Mouse (Mus musculus) activated CD4-positive, CD25-positive, alpha-beta regulatory T cell, adult 4 months (primary cell): ENCODE measurements around the gene B3gnt2. TPM values are rescaled to one million over a fixed set of nuclear protein-coding genes. Genes with fewer than 3 reads are reported as not detected.

ENCODE experiments used
- ATAC-seq: one replicate; pipeline ENCODE4 v1.8.0; 2017
- polyA plus RNA-seq, 2 experiments: library from polyadenylated mRNA; unstranded; fragments of 100-300 nt; shearing (Covaris generic); gene quantifications; one replicate each; pipeline ENCODE4 v1.2.1; 2017

The B3gnt2 gene
- polyA plus RNA-seq, 2 experiments from 2014 or later = 4.7 to 9.8 TPM

DNA sequence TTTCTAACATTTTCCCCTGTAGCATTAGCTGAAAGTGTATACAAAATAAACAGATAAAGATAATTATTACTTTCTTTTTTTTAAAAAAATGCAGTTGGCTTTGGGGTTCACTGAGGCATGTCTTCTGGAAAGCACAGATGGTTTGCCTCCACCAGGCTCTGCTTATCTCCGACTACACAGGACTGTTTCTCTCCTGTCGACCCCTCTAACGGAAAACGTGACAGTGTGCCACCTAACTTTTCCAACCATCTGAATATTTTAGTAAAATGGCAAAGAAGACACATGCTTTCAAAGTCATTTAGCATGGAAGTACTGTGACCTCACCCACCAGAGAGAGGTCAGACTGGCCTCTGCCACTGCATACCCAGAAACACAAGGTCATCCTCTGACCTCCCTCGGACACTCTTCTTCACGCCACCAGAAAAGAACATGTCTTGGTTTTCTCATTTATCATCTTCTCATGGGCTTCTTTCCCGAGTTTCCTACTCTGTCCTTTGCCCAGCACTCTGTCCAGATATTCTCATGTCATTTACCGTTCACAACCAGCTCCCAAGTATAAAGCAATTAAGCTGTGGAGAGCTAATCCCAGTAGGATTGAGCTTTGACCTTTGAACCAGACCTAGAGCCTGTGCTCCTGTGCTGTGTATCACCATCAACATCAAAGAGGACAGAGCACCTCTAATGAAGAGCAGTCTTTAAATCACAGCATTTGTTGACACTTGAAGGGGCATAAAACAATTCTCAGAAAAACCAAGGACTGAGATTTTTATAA is 13.6 kb downstream of the B3gnt2 start:
- ATAC-seq = no peak

DNA sequence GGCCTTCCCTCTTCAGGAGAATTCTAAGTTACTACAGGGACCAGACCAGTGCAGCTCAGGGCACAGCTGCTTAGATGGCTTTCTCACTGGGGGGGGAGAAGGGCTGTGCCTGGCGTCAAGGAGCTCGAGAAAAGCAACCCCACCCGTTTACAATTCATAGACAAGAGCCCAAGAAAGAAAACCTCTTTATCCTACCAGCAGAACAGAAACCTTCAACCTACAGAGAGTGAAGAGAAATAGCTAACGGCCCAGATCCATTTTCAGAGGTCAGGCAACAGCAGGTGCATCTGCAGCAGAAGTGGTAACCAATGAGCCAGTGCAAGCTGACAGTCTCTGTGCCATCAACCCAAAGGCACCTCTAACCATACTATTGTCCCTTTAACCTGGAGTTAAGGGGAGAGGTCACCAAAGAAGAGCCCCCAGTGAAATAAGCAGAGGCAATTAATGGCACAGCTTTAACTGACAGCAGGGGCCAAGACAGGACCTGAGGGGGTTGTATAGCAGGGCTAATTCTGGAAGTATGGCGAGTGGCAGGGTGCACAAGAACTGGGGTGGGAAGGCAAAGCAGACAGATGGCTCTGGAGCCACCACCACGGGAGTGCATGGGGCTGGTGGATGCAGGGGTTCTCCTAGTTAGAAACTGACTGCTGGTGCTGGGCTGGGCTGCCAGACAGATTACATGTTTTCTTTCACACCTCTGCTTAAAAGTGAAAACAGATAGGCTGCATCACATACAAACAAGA is 14.5 kb downstream of the B3gnt2 start:
- ATAC-seq = no peak

DNA sequence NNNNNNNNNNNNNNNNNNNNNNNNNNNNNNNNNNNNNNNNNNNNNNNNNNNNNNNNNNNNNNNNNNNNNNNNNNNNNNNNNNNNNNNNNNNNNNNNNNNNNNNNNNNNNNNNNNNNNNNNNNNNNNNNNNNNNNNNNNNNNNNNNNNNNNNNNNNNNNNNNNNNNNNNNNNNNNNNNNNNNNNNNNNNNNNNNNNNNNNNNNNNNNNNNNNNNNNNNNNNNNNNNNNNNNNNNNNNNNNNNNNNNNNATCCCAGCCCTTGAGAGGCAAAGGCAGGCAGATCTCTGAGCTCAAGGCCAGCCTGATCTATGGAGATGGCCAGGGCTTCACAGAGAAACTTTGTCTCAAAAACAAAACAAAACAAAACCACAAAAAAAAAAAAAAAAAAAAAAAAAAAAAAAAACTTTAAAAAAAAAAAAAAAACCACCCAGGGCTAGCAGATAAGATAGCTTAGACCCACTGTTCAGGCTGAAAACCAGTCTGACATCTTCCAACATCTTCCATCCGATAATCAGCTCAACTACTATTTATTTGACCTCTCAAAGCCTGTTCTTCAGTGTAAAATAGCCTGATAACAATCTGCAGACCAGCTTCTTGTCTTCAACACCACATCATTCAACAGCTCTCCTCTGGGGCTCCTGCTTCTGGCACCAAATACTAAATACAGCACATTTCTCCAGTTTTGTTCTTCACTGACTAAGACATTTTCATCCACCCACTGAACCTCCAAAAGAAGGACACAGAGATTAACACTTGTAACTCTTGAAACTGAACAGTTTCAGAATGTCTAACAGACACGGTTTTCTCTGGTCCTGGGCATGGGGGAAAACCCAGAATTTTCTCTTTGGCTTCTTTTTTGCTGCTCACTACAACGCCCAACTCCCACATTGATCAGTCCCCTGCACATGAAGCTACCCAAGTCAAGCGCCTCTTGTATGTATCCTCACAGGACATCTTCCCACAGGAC is 15.7 kb downstream of the B3gnt2 start:
- peak; percentile 24 for ATAC-seq

DNA sequence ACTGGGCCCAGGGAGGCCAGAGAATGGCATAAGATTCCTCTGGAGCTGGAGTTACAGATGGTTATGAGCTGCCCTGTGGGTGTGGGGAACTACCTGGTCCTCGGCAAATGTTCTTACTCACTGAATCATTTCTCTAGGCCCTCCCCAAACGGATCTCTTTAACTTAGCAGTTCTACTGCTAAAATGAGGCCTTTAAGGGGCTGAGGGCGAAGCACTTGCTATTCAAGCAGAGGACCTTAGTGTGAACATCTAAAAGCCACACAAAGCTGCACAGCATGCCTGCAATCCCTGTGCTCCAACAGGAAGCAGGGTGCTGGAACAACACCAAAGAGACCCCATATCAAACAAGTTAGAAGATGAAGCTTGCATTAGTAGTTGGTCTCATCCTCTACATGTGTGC is 21.3 kb downstream of the B3gnt2 start:
- ATAC-seq = no peak

DNA sequence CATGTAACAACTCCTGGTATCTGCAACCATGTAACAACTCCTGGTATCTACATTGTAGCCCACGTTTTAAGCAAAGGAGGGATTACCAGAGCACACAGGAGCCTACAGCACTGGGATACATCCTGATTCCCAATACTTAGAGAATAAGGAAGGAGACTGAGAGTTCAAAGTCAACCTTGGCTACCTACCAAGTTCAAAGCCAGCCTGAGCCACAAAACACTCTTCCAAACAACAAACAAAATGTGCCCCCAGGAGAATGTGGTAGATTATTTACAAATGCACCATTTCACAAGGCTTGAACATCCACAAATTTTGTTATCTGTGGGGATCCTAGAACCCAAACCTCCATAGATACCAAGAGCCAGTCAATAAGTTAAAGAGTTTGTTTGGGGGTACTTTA is 22.4 kb downstream of the B3gnt2 start:
- ATAC-seq = no peak

DNA sequence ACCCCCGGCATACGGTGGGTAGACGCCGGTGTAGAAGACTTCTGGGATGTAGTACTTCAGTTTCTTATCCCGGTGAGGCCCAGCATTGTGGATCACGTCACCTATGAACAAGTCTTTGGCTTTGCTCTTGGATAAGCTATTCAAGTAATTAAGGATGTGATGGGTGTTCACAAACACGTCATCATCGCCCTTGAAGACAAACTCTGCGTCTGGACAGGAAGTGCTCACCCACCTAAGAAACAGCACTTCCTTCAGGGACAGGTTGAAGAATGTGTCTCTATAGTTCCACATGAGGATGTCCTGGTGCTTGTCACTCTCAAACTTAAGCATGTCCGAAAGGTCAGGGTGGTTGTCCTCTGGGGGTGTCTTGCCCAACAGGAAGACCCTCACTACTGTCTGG is 24.5 kb downstream of the B3gnt2 start:
- peak; percentile 74 for ATAC-seq

DNA sequence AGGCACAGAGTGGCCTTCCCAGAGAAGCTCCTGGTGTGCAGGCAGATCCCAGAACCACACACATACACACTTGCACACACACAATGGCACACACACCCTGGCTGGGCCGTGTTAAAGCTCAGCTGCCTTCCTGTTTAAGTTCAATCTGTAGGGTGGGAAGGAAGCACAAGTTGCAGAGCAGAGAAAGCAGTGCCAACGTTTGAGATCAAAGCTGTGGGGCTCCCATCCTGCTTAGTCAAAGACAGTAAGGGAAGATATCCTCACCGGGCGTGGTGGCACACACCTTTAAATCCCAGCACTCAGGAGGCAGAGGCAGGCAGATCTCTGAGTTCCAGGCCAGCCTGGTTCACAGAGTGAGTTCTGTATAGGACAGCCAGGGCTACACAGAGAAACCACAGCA is 28.2 kb downstream of the B3gnt2 start:
- ATAC-seq = peak; percentile 29

DNA sequence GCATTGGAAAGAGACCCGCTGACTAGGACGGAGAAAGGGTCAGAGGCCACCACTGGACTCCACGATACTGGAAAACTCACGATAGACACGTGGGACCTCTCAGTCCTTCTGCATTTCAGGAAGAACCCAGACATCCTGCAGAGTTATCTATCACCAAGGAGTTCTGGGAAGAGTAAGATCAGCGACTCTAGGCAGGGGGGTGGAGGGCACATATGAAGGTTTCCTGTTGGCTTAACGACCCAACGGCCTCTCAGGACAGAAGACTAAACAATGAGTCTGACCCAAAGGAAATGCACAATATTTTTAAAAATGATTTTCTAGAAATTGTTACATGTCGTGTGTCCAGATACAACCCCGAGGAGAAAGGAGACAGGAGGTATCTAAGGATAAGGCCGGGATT is 28.8 kb downstream of the B3gnt2 start:
- ATAC-seq = no peak

DNA sequence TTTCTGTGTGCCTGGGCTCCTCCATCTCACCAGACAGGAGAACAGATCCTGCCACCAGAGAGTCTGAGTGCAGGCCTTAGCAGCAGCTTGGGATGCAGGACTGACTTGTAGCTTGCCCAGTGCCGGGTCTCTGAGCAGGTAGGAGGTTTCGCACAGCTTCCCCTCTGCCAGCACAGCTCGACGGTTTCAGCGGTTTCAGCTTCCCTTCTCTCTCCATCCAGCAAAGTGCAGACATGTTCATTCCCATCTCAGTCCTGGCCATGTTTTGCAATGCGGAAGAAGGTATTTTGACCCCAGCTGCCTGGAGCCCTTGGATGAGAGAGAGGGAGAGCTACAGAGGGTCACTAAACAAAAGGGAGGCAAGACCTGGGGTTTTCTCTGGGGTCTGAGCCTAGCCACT is 30.1 kb downstream of the B3gnt2 start:
- ATAC-seq = no peak

DNA sequence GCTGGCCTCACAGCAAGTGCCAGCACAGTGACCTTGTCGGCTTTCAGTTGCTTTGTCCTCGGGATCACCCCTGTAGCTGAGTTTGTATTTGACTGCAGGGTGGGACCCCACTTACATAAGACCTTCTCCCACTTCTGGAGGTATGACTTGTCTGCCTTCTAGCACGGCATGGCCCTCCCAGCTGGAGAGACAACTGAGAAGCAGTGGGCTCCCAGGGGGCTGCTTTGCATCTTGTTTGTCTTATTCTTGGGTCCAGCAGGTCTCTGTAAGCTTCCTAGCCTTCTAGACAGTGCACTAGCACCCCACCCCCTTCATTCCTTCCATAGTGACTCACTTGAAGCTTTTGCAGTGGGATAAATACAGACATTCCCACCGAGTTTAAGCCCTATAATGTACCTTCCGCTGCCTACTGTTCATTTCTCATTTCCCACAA is 30.6 kb downstream of the B3gnt2 start:
- ATAC-seq = no peak

DNA sequence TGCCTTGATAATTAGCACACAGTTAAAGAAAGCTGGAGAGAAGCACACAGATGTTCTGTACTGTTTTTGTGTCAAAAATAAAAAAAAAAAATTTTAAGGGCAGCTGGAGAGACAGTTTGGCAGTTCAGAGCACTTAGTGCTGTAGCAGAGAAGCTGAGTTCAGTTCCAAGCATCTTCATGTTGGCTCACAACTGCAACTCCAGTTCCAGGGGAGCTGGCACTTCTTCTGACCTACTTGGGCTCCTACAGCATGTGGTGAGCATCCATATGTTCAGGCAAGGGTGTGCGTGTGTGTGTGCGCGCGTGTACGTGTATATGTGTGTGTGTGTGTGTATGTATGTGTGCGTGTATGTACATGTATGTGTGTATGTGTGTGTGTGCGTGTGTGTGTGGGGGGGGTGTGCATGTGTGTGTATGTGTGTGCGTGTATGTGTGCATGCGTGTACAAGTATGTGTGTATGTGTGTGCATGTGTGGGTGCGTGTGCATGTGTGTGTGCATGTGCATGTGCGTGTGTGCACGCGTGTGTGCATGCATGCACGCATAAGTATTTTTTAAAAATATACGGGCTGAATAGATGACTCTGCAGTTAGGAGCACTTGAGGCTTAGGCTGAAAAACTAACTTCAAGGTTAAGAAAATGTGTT is 31.7 kb downstream of the B3gnt2 start:
- ATAC-seq = no peak

DNA sequence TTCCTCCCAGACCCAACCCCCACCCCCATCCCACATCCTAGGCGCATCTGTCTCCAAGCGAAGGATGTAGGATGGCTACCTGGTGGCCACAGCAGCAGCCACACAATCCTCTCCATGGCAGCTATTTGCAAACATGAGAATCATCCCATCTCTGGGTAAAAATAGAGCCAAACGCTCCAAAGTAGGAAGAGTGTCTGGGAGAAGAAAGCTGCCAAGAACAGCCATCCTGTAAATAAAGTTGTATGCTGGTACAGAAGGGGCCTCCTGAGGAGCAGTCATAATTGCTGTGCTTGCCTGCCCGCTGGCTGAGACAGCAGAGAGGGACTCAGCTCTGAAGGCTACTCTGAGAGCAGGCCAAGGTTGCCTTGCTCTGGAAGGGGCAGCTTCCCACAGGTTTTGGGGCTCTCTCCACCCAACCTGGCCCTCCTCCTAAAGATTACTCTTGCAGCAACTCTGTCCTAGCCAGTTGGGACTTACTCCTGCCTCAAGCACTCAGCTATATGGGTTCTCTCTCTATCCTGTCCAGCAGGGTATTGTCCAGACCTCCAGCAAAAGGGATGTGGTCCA is 33.2 kb downstream of the B3gnt2 start:
- no peak for ATAC-seq

DNA sequence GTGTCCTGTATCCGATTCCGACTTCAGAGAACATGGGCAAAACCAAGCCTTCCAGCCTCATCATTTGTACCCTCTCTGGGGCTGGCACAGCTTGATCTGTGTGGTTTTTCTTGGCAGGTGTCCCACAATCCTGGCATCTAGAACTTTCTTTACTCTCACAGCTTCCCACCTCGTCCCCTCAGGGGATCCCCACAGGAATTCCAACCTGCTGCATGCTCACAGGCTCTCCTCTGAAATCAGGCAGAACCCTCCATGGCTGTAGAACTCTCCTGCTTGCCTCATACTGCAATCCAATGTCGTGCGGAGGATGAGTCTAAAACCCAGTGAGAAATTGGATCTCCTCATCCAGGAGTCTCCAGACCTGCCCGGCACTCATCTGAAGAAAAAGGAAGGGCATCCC is 34.1 kb downstream of the B3gnt2 start:
- ATAC-seq = no peak

DNA sequence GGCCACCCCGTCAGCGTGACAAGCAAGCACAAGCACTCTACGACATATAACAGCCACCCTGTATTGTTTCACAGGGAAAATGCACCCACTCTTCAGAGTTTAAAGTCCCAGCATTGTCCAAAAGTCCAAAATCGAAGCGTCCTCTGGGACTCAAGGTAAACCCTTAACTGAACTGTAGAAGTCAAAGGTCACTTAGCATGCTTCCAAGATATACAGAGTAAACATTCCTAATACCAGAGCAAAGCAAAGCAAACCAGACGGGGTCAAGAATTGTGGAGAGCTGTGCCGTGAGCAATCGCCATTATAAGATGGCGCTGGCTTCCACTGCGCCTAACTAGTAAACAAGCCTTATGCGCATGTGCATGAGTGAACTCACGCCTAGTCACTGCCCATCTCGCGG is 34.7 kb downstream of the B3gnt2 start:
- ATAC-seq = no peak

DNA sequence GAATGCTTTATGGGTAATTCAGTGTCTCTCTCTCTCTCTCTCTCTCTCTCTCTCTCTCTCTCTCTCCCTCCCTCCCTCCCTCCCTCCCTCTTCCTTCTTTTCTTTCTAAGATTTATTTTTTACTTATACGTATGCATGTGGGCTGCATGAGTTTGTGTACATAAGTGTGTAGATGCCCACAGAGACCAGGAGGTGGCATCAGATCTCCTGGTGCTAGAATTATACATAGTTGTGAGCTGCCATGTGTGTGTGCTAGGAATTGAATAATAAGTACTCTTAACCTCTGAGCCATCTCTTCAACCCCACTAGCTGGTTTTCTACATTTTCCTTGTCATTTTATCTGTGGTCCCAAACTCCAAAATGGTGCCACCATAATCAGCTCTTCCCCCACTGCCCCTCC is 35.2 kb downstream of the B3gnt2 start:
- ATAC-seq = no peak

DNA sequence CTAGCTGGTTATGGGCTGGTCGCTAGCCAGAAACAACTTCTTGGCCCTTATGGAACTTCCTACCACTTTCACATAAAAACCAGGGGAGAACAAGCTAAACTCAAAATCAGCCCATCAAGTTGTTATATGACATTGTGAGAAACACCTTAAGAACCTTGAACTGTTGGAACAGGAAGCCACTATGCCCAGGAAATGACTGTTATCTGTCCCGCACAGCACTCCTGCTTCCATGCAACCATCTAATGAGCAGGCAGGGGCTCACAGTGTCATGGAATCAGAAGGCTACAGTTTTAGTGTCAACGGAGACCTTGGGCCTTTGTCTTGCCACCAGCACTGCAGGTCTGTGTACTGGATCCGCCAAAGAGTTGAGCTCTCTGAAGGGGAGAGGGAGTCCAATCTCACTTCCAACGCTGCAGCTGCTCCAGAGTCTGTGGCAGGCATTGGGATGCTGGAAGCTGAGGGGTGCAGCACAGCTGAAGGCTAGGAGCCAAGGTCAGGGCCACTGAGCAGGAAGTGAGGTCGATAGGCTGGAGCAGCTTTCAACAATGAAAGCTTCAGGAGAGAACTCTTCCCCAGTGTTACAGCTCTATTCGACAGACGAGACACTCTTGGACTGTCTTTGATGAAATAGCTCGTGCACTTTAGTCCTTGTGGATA is 36.6 kb downstream of the B3gnt2 start:
- ATAC-seq = peak; percentile 41

DNA sequence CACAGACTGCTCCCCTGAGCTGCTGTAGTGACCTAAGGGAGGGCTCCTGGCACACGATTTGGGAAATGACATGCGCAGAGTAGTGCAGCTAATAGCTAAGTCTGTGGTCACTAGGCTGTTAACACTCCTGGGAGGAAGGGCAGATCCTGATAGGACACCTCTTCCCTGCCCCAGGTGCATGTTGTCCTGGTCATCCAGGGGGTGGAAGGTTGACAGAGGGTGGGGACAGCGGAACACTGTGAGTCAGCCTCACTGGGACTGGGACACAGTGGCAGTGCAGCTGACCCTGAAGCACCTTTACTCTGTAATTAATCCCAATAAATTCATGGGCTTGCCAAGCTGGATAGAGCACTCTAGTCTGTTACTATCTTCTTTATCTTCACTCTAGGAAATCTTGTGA is 39.5 kb downstream of the B3gnt2 start:
- ATAC-seq = no peak

DNA sequence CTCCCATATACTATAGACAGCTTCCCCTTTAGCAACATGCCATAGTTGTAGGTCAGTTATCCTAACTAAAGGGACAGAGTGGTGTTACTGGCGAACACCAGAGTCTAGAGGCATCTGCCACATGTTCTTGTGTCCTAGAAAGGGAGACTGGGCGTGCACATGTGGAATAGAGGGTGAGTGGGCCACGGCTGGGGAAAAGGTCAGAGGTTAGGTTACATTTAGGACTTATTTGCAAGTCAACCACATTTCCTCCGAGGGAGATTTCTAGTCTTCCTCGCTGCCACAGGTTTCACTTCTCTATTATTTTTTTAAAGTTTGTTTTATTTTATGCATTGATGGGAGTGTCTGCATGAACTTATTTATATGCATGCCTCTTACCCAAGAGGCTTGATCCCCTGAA is 42.4 kb downstream of the B3gnt2 start:
- no peak for ATAC-seq

DNA sequence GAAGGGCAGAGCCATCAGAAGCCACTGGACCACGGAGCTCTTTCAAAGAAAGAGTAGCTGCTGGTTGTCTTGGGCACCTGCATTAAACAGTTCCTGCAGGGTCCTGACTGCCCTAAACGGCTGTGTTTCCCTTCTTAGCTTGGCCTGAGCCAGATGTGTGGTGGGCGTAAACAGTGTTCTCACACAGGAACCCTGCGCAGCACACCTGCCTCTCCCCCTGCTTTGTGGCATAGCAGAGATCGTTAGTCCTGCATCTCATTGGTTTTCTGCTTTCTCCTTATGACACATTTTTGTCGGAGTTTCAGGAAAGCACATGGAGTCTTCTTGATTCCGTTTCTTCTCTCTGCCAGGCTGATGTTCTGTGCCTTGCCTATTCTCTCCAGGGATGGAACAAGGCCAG is 44.9 kb downstream of the B3gnt2 start:
- ATAC-seq = no peak

DNA sequence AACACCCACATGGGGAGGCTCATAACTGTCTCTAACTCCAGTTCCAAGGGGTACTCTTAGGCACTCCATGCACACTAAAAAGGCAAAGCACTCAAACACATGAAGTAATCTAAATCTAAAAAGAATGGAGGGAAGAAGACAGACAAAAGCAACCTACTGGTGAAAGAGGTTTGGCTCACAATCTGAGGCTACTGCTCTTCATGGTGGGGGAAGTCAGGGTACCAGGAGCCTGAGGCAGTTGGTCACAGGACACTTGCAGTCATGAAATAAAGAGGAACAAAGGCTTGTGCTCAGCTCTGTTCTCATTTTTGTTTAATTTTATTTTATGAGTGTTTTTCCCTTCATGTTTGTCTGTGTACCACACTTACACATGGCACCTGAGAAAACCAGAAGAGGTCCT is 45.6 kb downstream of the B3gnt2 start:
- no peak for ATAC-seq

DNA sequence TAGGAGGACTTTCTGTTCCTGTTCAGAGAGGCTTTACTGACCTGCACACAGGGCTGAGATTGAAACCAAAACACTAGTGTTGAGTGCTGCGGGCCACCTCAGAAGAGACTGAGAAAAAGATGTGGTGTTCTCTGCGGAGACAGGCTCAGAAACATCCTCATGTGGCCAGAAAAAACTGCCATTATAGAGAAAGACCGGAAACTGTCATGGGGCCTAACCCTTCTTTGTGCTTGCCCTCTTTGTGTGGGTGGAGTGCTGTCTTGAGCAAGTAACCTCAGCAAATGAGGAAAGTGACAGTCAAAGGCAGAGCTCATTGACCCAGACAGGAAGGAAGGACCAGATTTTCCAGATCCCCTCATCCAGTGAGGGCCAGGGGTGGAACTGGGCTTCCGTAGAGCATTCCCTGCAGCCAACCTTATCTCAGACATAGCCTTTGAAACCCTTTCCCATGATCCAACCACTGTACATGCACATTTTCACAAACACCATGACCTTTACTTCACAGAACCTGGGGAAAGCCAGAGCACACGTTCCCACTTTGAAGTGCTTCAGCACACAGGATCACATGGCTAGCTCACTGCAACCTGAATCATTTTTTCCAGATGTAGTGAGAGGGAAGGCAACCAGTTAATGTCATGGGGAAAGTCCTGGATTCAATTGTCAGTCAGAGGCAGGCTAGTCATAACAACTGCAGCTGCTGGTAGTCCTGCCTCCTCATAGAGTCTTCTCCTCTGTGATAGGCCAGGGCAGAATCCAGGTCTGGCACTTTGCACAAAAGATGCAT is 46.6 kb downstream of the B3gnt2 start:
- peak; percentile 67 for ATAC-seq
